Mouse (Mus musculus) neural tube, embryonic 13.5 days (tissue): Measurements from ENCODE around the gene Lgalsl. TPM values are rescaled to one million over a fixed set of nuclear protein-coding genes. Genes with fewer than 3 reads are reported as not detected.

Source experiments
- ATAC-seq: fragments of 200-750 bp; cut with Nextera tagmentation; 2 replicates; pipeline ENCODE4 v1.8.0; 2017; ENCODE audit warnings: low read depth, mild to moderate bottlenecking, moderate TSS enrichment, moderate library complexity
- H3K27ac ChIP-seq: fragments of 300-500 bp; sonication (generic); replicated peaks from 2 replicates; pipeline ENCODE4 v1.5.1; 2015; ENCODE audit warnings: moderate library complexity, mild to moderate bottlenecking, inconsistent platforms
- H3K27me3 ChIP-seq: fragments of 300-500 bp; sonication (generic); 2 replicates; pipeline ENCODE4 v1.6.1; 2015; ENCODE audit warnings: mild to moderate bottlenecking, inconsistent platforms
- H3K36me3 ChIP-seq: fragments of 300-500 bp; sonication (generic); 2 replicates; pipeline ENCODE4 v1.6.1; 2015; ENCODE audit warnings: mild to moderate bottlenecking, inconsistent platforms
- H3K4me1 ChIP-seq: fragments of 300-500 bp; sonication (generic); replicated peaks from 2 replicates; pipeline ENCODE4 v1.6.1; 2015; ENCODE audit warnings: inconsistent platforms
- H3K4me2 ChIP-seq: fragments of 300-500 bp; sonication (generic); 2 replicates; pipeline ENCODE4 v1.6.1; 2015; ENCODE audit warnings: inconsistent platforms, mild to moderate bottlenecking, moderate library complexity
- H3K4me3 ChIP-seq: fragments of 300-500 bp; sonication (generic); 2 replicates; pipeline ENCODE4 v1.5.1; 2015; ENCODE audit warnings: mild to moderate bottlenecking, inconsistent platforms
- H3K9ac ChIP-seq: fragments of 300-500 bp; sonication (generic); 2 replicates; pipeline ENCODE4 v1.6.1; 2015; ENCODE audit warnings: moderate library complexity, mild to moderate bottlenecking, inconsistent platforms
- H3K9me3 ChIP-seq: fragments of 300-500 bp; sonication (generic); 2 replicates; pipeline ENCODE4 v1.6.1; 2016; ENCODE audit warnings: inconsistent platforms
- whole genome bisulfite sequencing: fragments of 180-500 bp; shearing (Covaris S2); methylation state at CpG from one replicate; pipeline ENCODE4 v1.1.7; 2015; 5-methylcytosine and 5-hydroxymethylcytosine counted together
- polyA plus RNA-seq: library from polyadenylated mRNA; unstranded; fragments of >200 nt; fragmentation: Nextera tagmentation; extraction: Ambion mirVana; gene quantifications from 2 replicates; pipeline ENCODE4 v1.2.1, GENCODE M21; 2015

Lgalsl gene
- polyA plus RNA-seq, 1 experiment from 2014 or later: 50.9 TPM

DNA sequence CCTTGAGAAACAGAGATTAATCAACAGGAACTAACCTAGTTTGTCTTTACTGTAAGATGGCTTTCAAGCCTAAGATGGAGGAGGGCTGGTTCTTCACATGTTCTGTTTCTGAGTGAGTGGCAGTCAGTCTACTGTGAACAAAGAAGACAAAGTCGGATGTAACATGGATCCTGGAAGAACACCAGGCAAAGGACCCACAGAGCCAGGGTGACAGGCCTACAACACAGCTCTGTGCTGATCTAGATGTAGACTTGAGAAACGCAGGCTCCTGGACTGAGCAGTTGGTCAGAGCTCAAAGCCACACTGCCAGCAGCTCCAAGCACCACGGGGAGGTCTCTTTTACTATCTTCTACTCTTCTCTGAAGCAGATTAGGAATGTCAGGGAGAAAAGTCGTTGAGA, 37.2 kb downstream of the Lgalsl start:
- Histone ChIP-seq H3K9me3 (no peaks in the 10 kb centered on the region), H3K27me3 (no peaks in the 10 kb centered on the region), H3K27ac (no peak overlapping the region), H3K9ac (no peak overlapping the region), H3K4me1 (peaks cover 3% of the 10 kb centered on the region; the same call in 1 of the 2 replicates), H3K4me3 (no peak overlapping the region), H3K36me3 (no peaks in the 10 kb centered on the region), H3K4me2 (no peak overlapping the region)
- ATAC-seq: no peak
- 55% methylated on average over 4 of the region's 4 CpGs for WGBS

DNA sequence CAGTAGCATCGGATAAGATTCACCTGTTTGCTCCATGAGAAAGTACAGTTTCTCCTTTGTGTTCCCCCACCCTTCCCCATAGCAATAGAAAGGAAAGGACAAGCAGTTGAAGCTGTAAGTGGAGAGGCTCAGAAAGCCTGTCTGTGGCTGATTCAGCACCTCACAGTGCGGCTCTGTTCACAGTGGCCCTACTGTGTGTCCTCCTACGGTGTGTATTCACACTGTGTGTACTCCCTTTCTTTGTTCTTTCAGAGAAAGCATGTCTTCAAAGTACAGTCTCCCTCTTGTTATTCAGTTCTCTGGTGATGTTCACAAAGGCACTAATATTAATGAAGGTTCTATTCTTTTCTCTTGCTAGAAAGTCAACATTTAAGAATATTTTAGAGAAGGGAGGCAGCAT, 38.2 kb downstream of the Lgalsl start:
- ATAC-seq: no peak
- Histone ChIP-seq H3K4me3 (no peak overlapping the region), H3K36me3 (no peaks in the 10 kb centered on the region), H3K9ac (no peak overlapping the region), H3K4me1 (peaks cover 3% of the 10 kb centered on the region; the same call in 1 of the 2 replicates), H3K27ac (no peak overlapping the region), H3K9me3 (no peaks in the 10 kb centered on the region), H3K4me2 (no peak overlapping the region), H3K27me3 (no peaks in the 10 kb centered on the region)
- WGBS: 88% methylated on average over 3 of the region's 3 CpGs

DNA sequence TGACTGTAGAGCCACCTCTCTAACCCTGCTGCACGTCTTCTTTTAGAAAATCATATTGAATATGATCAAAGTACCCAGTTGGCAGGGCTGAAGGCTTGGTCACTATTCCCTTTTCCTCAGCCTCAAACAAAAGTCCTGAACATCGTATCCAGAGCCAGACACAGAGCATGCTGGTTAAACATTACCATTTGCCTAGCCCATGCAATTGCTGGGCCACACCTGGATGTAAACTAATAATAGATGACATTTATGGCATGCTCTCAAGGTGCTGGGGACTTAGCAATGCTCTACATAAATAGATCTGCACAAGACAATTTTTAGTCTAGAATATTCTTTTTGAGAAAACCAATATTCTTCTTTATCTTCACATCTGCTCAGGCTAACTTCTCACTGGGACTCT, 39.5 kb downstream of the Lgalsl start:
- Histone ChIP-seq H3K9ac (no peak overlapping the region), H3K4me3 (no peak overlapping the region), H3K4me1 (peaks cover 3% of the 10 kb centered on the region; the same call in 1 of the 2 replicates), H3K9me3 (no peaks in the 10 kb centered on the region), H3K27me3 (no peaks in the 10 kb centered on the region), H3K4me2 (no peak overlapping the region), H3K36me3 (no peaks in the 10 kb centered on the region), H3K27ac (no peak overlapping the region)
- ATAC-seq: no peak
- 80% methylated on average over 2 of the region's 2 CpGs for WGBS

DNA sequence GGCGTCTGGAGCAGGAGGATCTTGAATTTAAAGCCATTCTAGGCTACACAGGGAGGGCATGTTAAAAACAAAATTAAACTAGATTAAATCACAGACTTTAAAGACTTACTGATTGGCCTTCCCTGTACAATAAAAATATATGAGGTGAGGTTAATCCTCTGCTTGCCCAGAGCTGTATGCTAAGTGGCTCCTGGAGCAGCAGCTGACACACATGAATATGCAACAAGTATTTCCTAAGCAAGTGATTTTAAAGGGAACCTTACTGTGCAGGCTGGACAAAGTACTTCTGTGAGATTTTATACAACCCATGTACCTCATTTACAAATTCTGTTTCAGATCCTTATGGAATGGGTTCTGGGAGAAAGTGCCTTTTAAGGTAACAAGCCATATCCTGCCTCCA, 41.8 kb downstream of the Lgalsl start:
- Histone ChIP-seq H3K27ac (no peak overlapping the region), H3K27me3 (no peaks in the 10 kb centered on the region), H3K9ac (no peak overlapping the region), H3K4me3 (no peak overlapping the region), H3K4me2 (no peak overlapping the region), H3K4me1 (no peaks in the 10 kb centered on the region), H3K9me3 (no peaks in the 10 kb centered on the region; the same call in 1 of the 2 replicates), H3K36me3 (no peaks in the 10 kb centered on the region)
- no peak for ATAC-seq
- 54% methylated on average over 1 of the region's 1 CpGs for WGBS

DNA sequence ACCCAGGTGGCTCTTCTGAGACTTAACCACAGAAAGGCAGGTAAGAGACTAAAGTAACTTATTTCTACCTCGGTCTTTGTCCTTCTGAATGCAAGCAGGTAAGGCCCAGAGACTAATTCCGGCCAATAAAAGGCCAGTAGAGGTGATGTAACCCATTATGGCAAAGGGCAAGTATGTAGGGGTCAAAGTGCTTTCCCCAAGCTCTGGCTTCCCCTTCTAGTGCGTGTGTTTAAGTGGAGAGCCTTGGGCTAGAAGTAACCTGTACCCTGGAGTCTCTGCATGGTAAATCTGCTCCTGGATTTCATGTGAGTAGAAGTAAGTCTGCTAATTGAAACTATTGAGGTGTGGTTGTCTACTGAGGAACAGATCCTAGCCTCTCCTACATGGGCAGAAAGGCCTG, 42.8 kb downstream of the Lgalsl start:
- 79% methylated on average over 3 of the region's 3 CpGs for WGBS
- Histone ChIP-seq H3K4me2 (no peak overlapping the region), H3K9me3 (no peaks in the 10 kb centered on the region; the same call in 1 of the 2 replicates), H3K27me3 (no peaks in the 10 kb centered on the region), H3K4me3 (no peak overlapping the region), H3K4me1 (no peaks in the 10 kb centered on the region), H3K27ac (no peak overlapping the region), H3K9ac (no peak overlapping the region), H3K36me3 (no peaks in the 10 kb centered on the region)
- no peak for ATAC-seq

DNA sequence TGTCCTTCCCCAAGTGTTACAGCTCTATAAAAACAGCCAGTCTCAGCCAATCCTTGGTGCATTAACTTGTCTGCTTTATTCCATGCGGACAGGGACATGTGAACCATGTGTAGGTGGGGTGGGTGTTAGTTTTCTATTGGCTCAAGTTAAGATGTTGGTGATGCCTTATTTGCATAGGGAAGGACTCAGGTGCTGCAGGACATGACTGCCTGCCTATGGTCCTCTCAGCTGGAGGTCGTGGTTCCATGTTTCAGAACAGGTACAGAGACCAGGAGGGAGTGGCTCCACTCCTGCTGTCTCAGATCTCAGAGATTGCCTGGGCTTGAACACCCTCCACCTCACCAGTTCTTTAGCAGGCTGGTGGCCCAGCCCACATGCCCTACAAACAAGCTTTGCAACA, 44.7 kb downstream of the Lgalsl start:
- WGBS: 73% methylated on average over 2 of the region's 2 CpGs
- H3K4me1 ChIP-seq: no peaks in the 10 kb centered on the region
- H3K36me3 ChIP-seq: no peaks in the 10 kb centered on the region
- no peak overlapping the region for H3K4me2 ChIP-seq
- no peaks in the 10 kb centered on the region for H3K27me3 ChIP-seq
- no peak overlapping the region for H3K27ac ChIP-seq
- no peak for ATAC-seq
- no peak overlapping the region for H3K9ac ChIP-seq
- H3K9me3 ChIP-seq: no peaks in the 10 kb centered on the region; the same call in 1 of the 2 replicates
- no peak overlapping the region for H3K4me3 ChIP-seq

DNA sequence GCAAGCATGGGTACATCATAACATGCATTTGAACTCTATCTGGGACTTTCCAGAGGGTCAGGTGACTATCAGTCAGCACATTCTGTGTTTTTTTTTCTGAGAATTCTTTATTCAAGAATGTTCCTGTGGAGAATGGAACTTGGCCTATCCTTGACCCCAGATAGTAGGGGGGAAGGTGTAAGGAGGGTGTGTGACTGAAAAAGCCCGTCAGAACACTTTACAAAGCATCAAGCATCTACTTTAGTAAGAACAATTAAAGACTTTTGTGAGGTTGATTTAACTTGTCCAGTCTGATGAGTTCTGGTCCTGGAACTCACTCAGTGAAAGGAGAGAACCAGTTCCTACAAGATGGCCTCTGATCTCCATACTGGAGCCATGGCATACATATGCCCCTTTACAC, 45.7 kb downstream of the Lgalsl start:
- ATAC-seq: no peak
- 75% methylated on average over 1 of the region's 1 CpGs for WGBS
- H3K36me3 ChIP-seq: no peaks in the 10 kb centered on the region
- no peaks in the 10 kb centered on the region; the same call in 1 of the 2 replicates for H3K9me3 ChIP-seq
- no peak overlapping the region for H3K9ac ChIP-seq
- H3K27ac ChIP-seq: no peak overlapping the region
- no peak overlapping the region for H3K4me2 ChIP-seq
- no peak overlapping the region for H3K4me3 ChIP-seq
- H3K27me3 ChIP-seq: no peaks in the 10 kb centered on the region
- H3K4me1 ChIP-seq: no peaks in the 10 kb centered on the region

DNA sequence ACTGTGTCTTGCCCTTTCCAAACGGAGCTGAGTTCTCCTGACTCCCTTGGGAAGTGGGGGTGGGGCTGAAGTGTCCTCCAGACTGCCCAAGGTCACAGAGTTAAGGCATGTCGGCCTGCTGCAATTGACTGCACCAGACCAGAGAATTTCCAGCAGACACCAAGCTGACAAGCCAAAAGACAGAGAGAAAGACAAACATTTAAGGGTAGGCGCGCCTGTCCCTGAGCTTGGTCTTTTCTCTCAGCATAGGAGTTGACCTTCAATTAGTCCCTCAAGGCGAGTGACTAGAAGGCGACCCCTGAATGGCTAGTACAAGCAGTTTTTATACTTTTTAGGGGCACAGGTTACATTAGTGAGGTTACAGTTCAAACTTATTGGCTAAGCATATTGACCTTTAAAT, 46.1 kb downstream of the Lgalsl start:
- H3K4me3 ChIP-seq: no peak overlapping the region
- H3K27me3 ChIP-seq: no peaks in the 10 kb centered on the region
- no peaks in the 10 kb centered on the region for H3K4me1 ChIP-seq
- no peak overlapping the region for H3K9ac ChIP-seq
- H3K4me2 ChIP-seq: no peak overlapping the region
- no peak overlapping the region for H3K27ac ChIP-seq
- 87% methylated on average over 6 of the region's 6 CpGs for WGBS
- no peaks in the 10 kb centered on the region for H3K36me3 ChIP-seq
- no peak for ATAC-seq
- no peaks in the 10 kb centered on the region; the same call in 1 of the 2 replicates for H3K9me3 ChIP-seq

DNA sequence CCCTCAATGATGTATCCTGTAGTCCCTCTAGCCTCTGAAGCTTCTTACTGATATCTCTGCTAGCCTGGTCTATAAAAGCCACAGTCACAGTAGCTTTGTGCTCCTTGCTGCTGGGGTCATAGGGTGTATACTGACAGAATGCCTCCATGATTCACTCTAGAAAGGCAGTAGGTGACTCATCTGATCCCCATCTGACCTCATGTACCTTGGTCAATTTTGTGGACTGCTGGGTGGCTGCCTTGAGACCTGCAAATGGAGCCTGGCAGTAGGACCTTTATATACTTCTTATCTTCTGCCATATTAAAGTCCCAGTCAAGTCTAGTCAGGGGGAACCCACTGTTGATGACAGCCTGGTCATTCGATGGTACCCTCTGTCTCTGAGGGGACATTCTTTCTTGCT, 47.4 kb downstream of the Lgalsl start:
- WGBS: 88% methylated on average over 1 of the region's 1 CpGs

DNA sequence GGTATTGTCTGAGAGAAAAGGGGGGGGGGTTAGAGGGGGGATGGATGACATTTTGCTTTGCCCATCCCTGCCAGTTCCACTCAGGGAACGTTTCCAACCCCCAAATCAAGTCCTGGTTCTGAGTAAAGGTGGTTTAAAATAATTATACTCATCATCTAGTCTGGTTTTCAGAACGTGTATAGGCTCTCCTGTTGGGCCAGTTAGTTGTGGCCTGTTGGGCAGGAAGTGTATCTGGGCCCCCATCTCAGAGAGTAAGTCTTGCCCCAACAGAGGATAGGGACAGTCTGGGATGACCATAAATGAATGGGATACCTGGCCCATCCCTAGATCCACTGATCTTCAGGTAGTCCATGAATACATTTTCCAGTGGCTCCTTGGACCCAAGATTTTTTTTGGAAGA, 48.2 kb downstream of the Lgalsl start:
- no peaks in the 10 kb centered on the region; the same call in 1 of the 2 replicates for H3K9me3 ChIP-seq
- no peak overlapping the region for H3K9ac ChIP-seq
- no peaks in the 10 kb centered on the region for H3K36me3 ChIP-seq
- no peak overlapping the region for H3K4me2 ChIP-seq
- no peaks in the 10 kb centered on the region for H3K4me1 ChIP-seq
- H3K4me3 ChIP-seq: no peak overlapping the region
- H3K27me3 ChIP-seq: no peaks in the 10 kb centered on the region
- ATAC-seq: no peak
- WGBS: 64% methylated on average over 2 of the region's 2 CpGs
- no peak overlapping the region for H3K27ac ChIP-seq

More for the DNA sequence above, 47.4 kb downstream of the Lgalsl start:
- Histone ChIP-seq H3K9me3 (no peaks in the 10 kb centered on the region; the same call in 1 of the 2 replicates), H3K4me3 (no peak overlapping the region), H3K9ac (no peak overlapping the region), H3K4me2 (no peak overlapping the region), H3K4me1 (no peaks in the 10 kb centered on the region), H3K27me3 (no peaks in the 10 kb centered on the region), H3K27ac (no peak overlapping the region), H3K36me3 (no peaks in the 10 kb centered on the region)
- no peak for ATAC-seq

DNA sequence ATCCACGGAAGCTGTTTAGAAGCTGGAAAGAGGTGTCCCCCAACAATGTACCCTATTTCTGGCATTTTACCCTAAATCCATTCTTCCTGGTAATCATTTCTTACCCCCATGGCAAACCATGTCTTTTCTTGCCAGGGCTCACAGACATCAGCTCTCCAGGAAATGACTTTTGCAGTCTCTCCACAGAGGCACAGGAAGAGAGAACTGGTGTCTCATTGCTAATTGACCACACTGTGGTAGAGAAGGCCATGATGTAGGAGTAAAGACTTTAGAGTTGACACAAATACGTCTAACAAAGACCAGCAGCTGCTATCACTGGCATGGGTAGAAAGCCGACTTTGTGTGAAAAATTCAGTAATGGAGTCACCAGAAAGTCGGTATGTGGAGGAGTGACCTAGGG, 50.5 kb downstream of the Lgalsl start:
- H3K4me1 ChIP-seq: no peaks in the 10 kb centered on the region
- ATAC-seq: no peak
- H3K36me3 ChIP-seq: no peaks in the 10 kb centered on the region
- no peaks in the 10 kb centered on the region; the same call in 1 of the 2 replicates for H3K9me3 ChIP-seq
- no peak overlapping the region for H3K4me3 ChIP-seq
- 81% methylated on average over 4 of the region's 4 CpGs for WGBS
- H3K27me3 ChIP-seq: no peaks in the 10 kb centered on the region
- H3K9ac ChIP-seq: no peak overlapping the region
- H3K4me2 ChIP-seq: no peak overlapping the region
- no peak overlapping the region for H3K27ac ChIP-seq

DNA sequence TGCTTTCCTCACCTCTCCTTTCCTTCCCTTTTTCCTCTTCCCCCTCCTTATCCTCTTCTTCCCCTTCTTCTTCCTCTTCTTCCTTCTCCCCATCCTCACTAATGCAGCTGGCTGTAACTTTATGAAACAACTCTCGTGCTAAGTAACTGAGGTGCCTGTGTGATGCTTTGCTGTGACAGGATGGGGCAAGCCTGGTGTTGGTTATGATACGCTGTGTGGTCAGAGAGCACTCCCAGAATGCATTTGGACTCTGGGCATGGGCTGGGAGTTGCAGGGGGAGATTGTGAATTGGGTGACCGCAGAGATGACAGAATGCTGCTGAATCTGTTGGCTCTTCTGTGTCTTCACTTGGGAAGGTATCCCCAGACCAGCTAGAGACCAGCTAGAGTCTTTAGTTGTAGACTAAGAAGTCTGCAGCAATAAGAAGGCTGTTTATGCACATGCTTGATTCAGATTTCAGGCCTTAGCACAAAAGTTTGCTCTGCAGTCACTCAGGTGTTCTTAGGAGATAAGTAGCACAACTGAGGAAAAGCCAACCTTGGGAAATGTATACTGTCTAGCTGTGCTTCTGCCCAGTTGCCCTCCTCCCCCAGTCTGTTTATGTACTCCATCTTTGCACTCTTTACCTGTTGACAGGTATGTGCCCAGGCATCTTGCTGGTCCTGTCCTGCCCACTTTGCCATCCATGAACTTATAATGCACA, 51.8 kb downstream of the Lgalsl start:
- Histone ChIP-seq H3K27ac (no peak overlapping the region), H3K4me1 (no peaks in the 10 kb centered on the region), H3K9ac (no peak overlapping the region), H3K27me3 (no peaks in the 10 kb centered on the region), H3K4me2 (no peak overlapping the region), H3K9me3 (no peaks in the 10 kb centered on the region), H3K36me3 (no peaks in the 10 kb centered on the region), H3K4me3 (no peak overlapping the region)
- ATAC-seq: no peak
- WGBS: 87% methylated on average over 3 of the region's 3 CpGs

DNA sequence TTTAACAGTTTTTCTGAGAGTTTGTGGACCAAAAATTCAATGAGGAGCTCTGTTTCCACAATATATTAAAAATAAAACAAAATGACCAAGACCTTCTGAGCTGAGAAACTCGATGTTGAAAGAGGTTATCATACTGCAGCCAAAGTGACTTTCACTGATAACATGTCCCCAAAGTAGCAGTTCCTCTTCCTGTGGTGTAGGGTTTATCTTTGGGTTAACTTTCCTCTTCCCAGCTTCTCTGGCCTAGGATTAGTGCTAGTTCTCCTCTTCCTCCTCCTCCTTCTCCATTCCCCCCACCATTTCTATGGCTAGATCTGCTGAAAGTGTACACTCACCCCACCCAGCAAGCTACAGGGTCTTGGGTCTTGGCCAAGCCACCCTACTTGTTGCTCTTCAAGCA, 52.6 kb downstream of the Lgalsl start:
- no peaks in the 10 kb centered on the region for H3K27me3 ChIP-seq
- 78% methylated on average over 1 of the region's 1 CpGs for WGBS
- no peaks in the 10 kb centered on the region for H3K36me3 ChIP-seq
- H3K4me3 ChIP-seq: no peak overlapping the region
- H3K4me1 ChIP-seq: no peaks in the 10 kb centered on the region
- H3K4me2 ChIP-seq: no peak overlapping the region
- H3K9me3 ChIP-seq: no peaks in the 10 kb centered on the region
- no peak overlapping the region for H3K27ac ChIP-seq
- H3K9ac ChIP-seq: no peak overlapping the region
- ATAC-seq: no peak
